ENCODE assay signal across 25 mouse cellular contexts in genomic region chr17:84986368-84986767, GRCm38 (mm10). TPM values are rescaled to one million over a fixed set of nuclear protein-coding genes. Genes with fewer than 3 reads are reported as not detected.
A peak's percentile ranks its signal among the peaks of the same experiment; 100 is the strongest.
DNase-seq lines count a peak whose midpoint lies in the region; ATAC-seq and TF ChIP-seq lines count a peak whose summit lies in the region.
"Had no signal": no experiment of that assay in that cellular context is flagged by ENCODE, and none has a peak within 500 bp of the region (broad histone marks: within the 10 kb centered on the region; RNA-seq: fewer than 3 reads in every experiment).

No protein-coding gene starts in this region.

- 55% methylated on average over 5 of the region's 5 CpGs for WGBS in embryonic facial prominence, embryonic 10.5 days
- 38% methylated on average over 5 of the region's 5 CpGs for WGBS in intestine, embryonic 16.5 days

- H3K36me3 ChIP-seq in embryonic facial prominence, embryonic 10.5 days (replicated peaks) = peaks cover 15% of the 10 kb centered on the region
- no peaks in the 10 kb centered on the region for H3K36me3 ChIP-seq in intestine, embryonic 16.5 days (ENCODE audit: control insufficient read depth, insufficient read depth, low read length)
- H3K36me3 ChIP-seq: embryonic facial prominence, embryonic 12.5 days; forebrain, embryonic 12.5 days had no signal

- peak; percentile 59; the same call in 1 of the 2 replicates for ATAC-seq in intestine, embryonic 16.5 days
- ATAC-seq: activated CD4-positive, CD25-positive, alpha-beta regulatory T cell, adult 4 months; forebrain, embryonic 16.5 days; Patski had no signal

- peaks cover 14% of the 10 kb centered on the region for H3K4me1 ChIP-seq in embryonic facial prominence, embryonic 10.5 days
- peaks cover 20% of the 10 kb centered on the region for H3K4me1 ChIP-seq in intestine, embryonic 16.5 days (ENCODE audit: control insufficient read depth, insufficient read depth, low read length)

- intact Hi-C loops in gastrocnemius, adult 2 months (cut with DNase I) = no loop called here

- H3K9ac ChIP-seq in intestine, embryonic 16.5 days (ENCODE audit: low read depth, low read length) = no peak overlapping the region
- H3K9ac ChIP-seq: embryonic facial prominence, embryonic 12.5 days; forebrain, embryonic 12.5 days; hindbrain, embryonic 14.5 days had no signal

- no peak for DNase-seq in gastrocnemius, adult 2 months
- DNase-seq in gastrocnemius, postnatal 4 days (ENCODE audit: low spot score in 2 of 2) = no peak
- peak; percentile 13 for DNase-seq in 416B (ENCODE audit: low read depth)
- peak; percentile 20 for DNase-seq in embryonic facial prominence, embryonic 10.5 days (ENCODE audit: low spot score)
- DNase-seq in adrenal gland, adult 18-20 months (ENCODE audit: low spot score in 2 of 2) = no peak
- DNase-seq in spleen, adult 18-20 months = no peak
- DNase-seq in cerebellum, postnatal 4 days (ENCODE audit: low spot score in 2 of 2) = no peak
- DNase-seq: adrenal gland, adult 2 months; adrenal gland, postnatal 25 days; cerebellum, adult 18-20 months; cerebellum, adult 9-11 months; cerebellum, postnatal 36 days; gastrocnemius, postnatal 25 days; heart, adult 11 months; heart, postnatal 14 days; kidney, adult 11 months had no signal

- peak overlapping the region; percentile 35; the same call in 1 of the 2 replicates for H3K27ac ChIP-seq in gastrocnemius, adult 2 months
- H3K27ac ChIP-seq in embryonic facial prominence, embryonic 10.5 days (replicated peaks) = no peak overlapping the region
- H3K27ac ChIP-seq in intestine, embryonic 16.5 days (ENCODE audit: low read length) = no peak overlapping the region
- H3K27ac ChIP-seq: embryonic facial prominence, embryonic 12.5 days; forebrain, embryonic 12.5 days; hindbrain, embryonic 14.5 days had no signal

- no peak overlapping the region for H3K4me2 ChIP-seq in intestine, embryonic 16.5 days (ENCODE audit: low read depth, low read length)
- H3K4me2 ChIP-seq: embryonic facial prominence, embryonic 12.5 days; forebrain, embryonic 12.5 days; hindbrain, embryonic 14.5 days had no signal

- H3K4me3 ChIP-seq in gastrocnemius, adult 2 months = no peak overlapping the region
- H3K4me3 ChIP-seq in embryonic facial prominence, embryonic 10.5 days = no peak overlapping the region
- no peak overlapping the region for H3K4me3 ChIP-seq in intestine, embryonic 16.5 days (ENCODE audit: low read length)
- H3K4me3 ChIP-seq: embryonic facial prominence, embryonic 12.5 days; forebrain, embryonic 12.5 days had no signal

- no peak for TF ChIP-seq CTCF in gastrocnemius, adult 2 months (IDR thresholded peaks at IDR 0.05)

- H3K27me3 ChIP-seq in embryonic facial prominence, embryonic 10.5 days (replicated peaks; ENCODE audit: low read depth, poor library complexity, severe bottlenecking) = no peaks in the 10 kb centered on the region
- no peaks in the 10 kb centered on the region for H3K27me3 ChIP-seq in intestine, embryonic 16.5 days (replicated peaks; ENCODE audit: control insufficient read depth, insufficient read depth, low read length)
- H3K27me3 ChIP-seq: CH12.LX; embryonic facial prominence, embryonic 12.5 days; forebrain, embryonic 12.5 days; Patski had no signal

- no peaks in the 10 kb centered on the region for H3K9me3 ChIP-seq in embryonic facial prominence, embryonic 10.5 days
- H3K9me3 ChIP-seq in intestine, embryonic 16.5 days (ENCODE audit: control insufficient read depth, low read length) = no peaks in the 10 kb centered on the region
- H3K9me3 ChIP-seq: embryonic facial prominence, embryonic 12.5 days; forebrain, embryonic 12.5 days had no signal

RNA-seq across cellular contexts. Expression of gene Ppm1b, which starts 29.8 kb away (rescaled TPM):
- total RNA-seq in gastrocnemius, adult 2 months (2021) = 100 to 1,000 TPM; 165 to 223 TPM
- 100 to 1,000 TPM; 140 to 148 TPM for total RNA-seq in gastrocnemius, postnatal 4 days (2021)
- 60.6 and 63.2 TPM in 2 replicates for polyA plus RNA-seq in embryonic facial prominence, embryonic 10.5 days (2016; fragmentation: Nextera tagmentation; extraction: Ambion mirVana)
- 70.4 and 73.4 TPM in 2 replicates for polyA plus RNA-seq in intestine, embryonic 16.5 days (2015; fragmentation: Nextera tagmentation; extraction: Ambion mirVana)
- 100 to 1,000 TPM; 114 to 143 TPM for total RNA-seq in adrenal gland, adult 18-20 months (2021)

RNA-seq across cellular contexts. Expression of gene Slc3a1, which starts 41.8 kb away (rescaled TPM):
- total RNA-seq in gastrocnemius, adult 2 months (2021) = not detected
- under 1 TPM; 0.22 to 0.26 TPM for total RNA-seq in gastrocnemius, postnatal 4 days (2021)
- polyA plus RNA-seq in embryonic facial prominence, embryonic 10.5 days (2016; fragmentation: Nextera tagmentation; extraction: Ambion mirVana) = 0.39 and 0.41 TPM in 2 replicates
- 72.2 and 109 TPM in 2 replicates for polyA plus RNA-seq in intestine, embryonic 16.5 days (2015; fragmentation: Nextera tagmentation; extraction: Ambion mirVana)
- total RNA-seq in adrenal gland, adult 18-20 months (2021) = under 1 TPM; 0.22 to 0.60 TPM
- total RNA-seq: hematopoietic stem cell, adult 5-6 weeks had no signal

Comparison
In these comparisons a context has a peak if more than half of its experiments do, and no peak if none do; other contexts are left out.
1. DNase-seq: peak in 416B (single experiment) and embryonic facial prominence, embryonic 10.5 days (single experiment); none in gastrocnemius, adult 2 months (single experiment), gastrocnemius, postnatal 4 days (0 of 2), adrenal gland, adult 18-20 months (0 of 2), spleen, adult 18-20 months (0 of 2) and cerebellum, postnatal 4 days (0 of 2).